Mouse (Mus musculus): ENCODE measurements around the gene Mmp11.

The Mmp11 gene

GRCm38 (mm10) chr10:75935680-75936541 lies at the start of gene Mmp11:
Gene Mmp11, minus strand, starts transcription at chr10:75936496.
- no peak for DNase-seq (ENCODE audit: low read depth, low spot score)

GRCm38 (mm10) chr10:75979432-75979831 lies 43.1 kb upstream of the Mmp11 start:
- no peak for DNase-seq (ENCODE audit: low read depth, low spot score)

GRCm38 (mm10) chr10:75978835-75979157 lies 42.5 kb upstream of the Mmp11 start:
- no peak for DNase-seq (ENCODE audit: low read depth, low spot score)

- DNase-seq (ENCODE audit: low read depth, low spot score): no peak
These were observed 42.0 kb upstream of the Mmp11 start for GRCm38 (mm10) chr10:75978119-75978834.

- DNase-seq (ENCODE audit: low read depth, low spot score): peak; percentile 62
These were observed 38.9 kb upstream of the Mmp11 start for GRCm38 (mm10) chr10:75975216-75975615.

GRCm38 (mm10) chr10:75973846-75974245 lies 37.5 kb upstream of the Mmp11 start:
- no peak for DNase-seq (ENCODE audit: low read depth, low spot score)

GRCm38 (mm10) chr10:75954381-75954811 lies 18.1 kb upstream of the Mmp11 start, which contains the start of gene Gm5134:
Gene Gm5134, plus strand, starts transcription at chr10:75954514.
- DNase-seq (ENCODE audit: low read depth, low spot score): no peak

- peak; percentile 77 for DNase-seq (ENCODE audit: low read depth, low spot score)
These were observed 15.2 kb upstream of the Mmp11 start for GRCm38 (mm10) chr10:75951424-75952050.

GRCm38 (mm10) chr10:75950791-75951210 lies 14.5 kb upstream of the Mmp11 start:
- no peak for DNase-seq (ENCODE audit: low read depth, low spot score)

- no peak for DNase-seq (ENCODE audit: low read depth, low spot score)
These were observed 13.1 kb upstream of the Mmp11 start for GRCm38 (mm10) chr10:75949053-75950045.

GRCm38 (mm10) chr10:75948079-75948478 lies 11.8 kb upstream of the Mmp11 start:
- no peak for DNase-seq (ENCODE audit: low read depth, low spot score)

- DNase-seq (ENCODE audit: low read depth, low spot score): no peak
These were observed 9.6 kb upstream of the Mmp11 start for GRCm38 (mm10) chr10:75945896-75946295.

GRCm38 (mm10) chr10:75945213-75945612 lies 8.9 kb upstream of the Mmp11 start:
- DNase-seq (ENCODE audit: low read depth, low spot score): no peak

GRCm38 (mm10) chr10:75944066-75944772 lies 7.9 kb upstream of the Mmp11 start:
- DNase-seq (ENCODE audit: low read depth, low spot score): peak; percentile 76

- DNase-seq (ENCODE audit: low read depth, low spot score): no peak
These were observed 6.6 kb upstream of the Mmp11 start, which contains the start of gene Vpreb3 for GRCm38 (mm10) chr10:75942736-75943477. Gene Vpreb3, plus strand, starts transcription at chr10:75943057.

GRCm38 (mm10) chr10:75941042-75941824 lies 4.9 kb upstream of the Mmp11 start:
- DNase-seq (ENCODE audit: low read depth, low spot score): no peak

- no peak for DNase-seq (ENCODE audit: low read depth, low spot score)
These were observed 4.2 kb upstream of the Mmp11 start, which contains the start of gene Gm867 for GRCm38 (mm10) chr10:75940520-75940919. Gene Gm867, minus strand, starts transcription at chr10:75940672.

GRCm38 (mm10) chr10:75939481-75940234 lies 3.4 kb upstream of the Mmp11 start:
- DNase-seq (ENCODE audit: low read depth, low spot score): no peak

Data from 3T3-L1 (cell line).